Mouse (Mus musculus): ENCODE results near the gene Slc13a3.

The Slc13a3 gene

GRCm38 (mm10) chr2:165367047-165367520, 105.9 kb downstream of the Slc13a3 start:
- peak; percentile 27 for DNase-seq (ENCODE audit: low read depth, low spot score)

- DNase-seq (ENCODE audit: low read depth, low spot score) = peak; percentile 42
Observed at GRCm38 (mm10) chr2:165364334-165365091, 108.5 kb downstream of the Slc13a3 start.

GRCm38 (mm10) chr2:165363282-165363681, 109.7 kb downstream of the Slc13a3 start:
- no peak for DNase-seq (ENCODE audit: low read depth, low spot score)

- DNase-seq (ENCODE audit: low read depth, low spot score) = peak; percentile 93
Observed at GRCm38 (mm10) chr2:165360861-165361260, 112.2 kb downstream of the Slc13a3 start.
